Mouse (Mus musculus) cerebellum, adult 18-20 months (tissue): ENCODE measurements around the gene Eif4enif1.
"Not testable (repeated sequence)": the region's sequence is repeated elsewhere in the genome, so short reads cannot be mapped to it uniquely, and the experiment has no call there.

Experiments used
- DNase-seq, 2 experiments: peaks; one replicate each; pipeline ENCODE4 v3.0.0; 2021

The Eif4enif1 gene

GRCm38 (mm10) chr11:3181971-3182370 is 20.2 kb upstream of the Eif4enif1 start:
- peak in 1 of 2 experiments; percentile 28 for DNase-seq

- not testable (repeated sequence) for DNase-seq
Measured at GRCm38 (mm10) chr11:3182707-3183106, 19.5 kb upstream of the Eif4enif1 start.

GRCm38 (mm10) chr11:3193363-3193762 is 8.8 kb upstream of the Eif4enif1 start, which contains the start of gene Sfi1:
Gene Sfi1, minus strand, starts transcription at chr11:3193463.
- DNase-seq: no peak

GRCm38 (mm10) chr11:3200636-3201035 is 1.6 kb upstream of the Eif4enif1 start:
- not testable (repeated sequence) for DNase-seq

- peak; percentile 12 to 30 for DNase-seq
Measured at GRCm38 (mm10) chr11:3201326-3202230, 614 bp upstream of the Eif4enif1 start.

GRCm38 (mm10) chr11:3202781-3203441 is 719 bp downstream of the Eif4enif1 start:
- peak; percentile 57 to 72 for DNase-seq

- DNase-seq: no peak
Measured at GRCm38 (mm10) chr11:3203771-3204170, 1.6 kb downstream of the Eif4enif1 start.

GRCm38 (mm10) chr11:3205207-3205606 is 3.0 kb downstream of the Eif4enif1 start:
- no peak for DNase-seq

- DNase-seq: no peak
Measured at GRCm38 (mm10) chr11:3206783-3207182, 4.6 kb downstream of the Eif4enif1 start.

GRCm38 (mm10) chr11:3212526-3212925 is 10.3 kb downstream of the Eif4enif1 start:
- no peak for DNase-seq

- DNase-seq: no peak
Measured at GRCm38 (mm10) chr11:3223105-3223504, 20.9 kb downstream of the Eif4enif1 start.

- no peak for DNase-seq
Measured at GRCm38 (mm10) chr11:3227113-3227512, 24.9 kb downstream of the Eif4enif1 start.

GRCm38 (mm10) chr11:3232248-3232647 is 30.1 kb downstream of the Eif4enif1 start:
- DNase-seq: no peak

GRCm38 (mm10) chr11:3233704-3234103 is 31.5 kb downstream of the Eif4enif1 start:
- no peak for DNase-seq

- no peak for DNase-seq
Measured at GRCm38 (mm10) chr11:3235277-3235676, 33.1 kb downstream of the Eif4enif1 start.

- no peak for DNase-seq
Measured at GRCm38 (mm10) chr11:3242395-3242794, 40.2 kb downstream of the Eif4enif1 start.

GRCm38 (mm10) chr11:3243771-3244170 is 41.6 kb downstream of the Eif4enif1 start:
- DNase-seq: peak; percentile 41 to 42

- no peak for DNase-seq
Measured at GRCm38 (mm10) chr11:3247387-3247786, 45.2 kb downstream of the Eif4enif1 start.

- no peak for DNase-seq
Measured at GRCm38 (mm10) chr11:3259537-3259936, 57.3 kb downstream of the Eif4enif1 start.

GRCm38 (mm10) chr11:3265291-3266078 is 63.3 kb downstream of the Eif4enif1 start:
- DNase-seq: no peak

GRCm38 (mm10) chr11:3266079-3266685 is 64.0 kb downstream of the Eif4enif1 start, which contains the start of gene Drg1:
Gene Drg1, minus strand, starts transcription at chr11:3266415.
- peak; percentile 92 to 95 for DNase-seq

GRCm38 (mm10) chr11:3267133-3267532 is 64.9 kb downstream of the Eif4enif1 start:
- no peak for DNase-seq
